Mouse (Mus musculus): Measurements from ENCODE around the gene Mks1.

GRCm38 (mm10) chr11:87879826-87880225 is 26.8 kb downstream of the Mks1 start:
- no peak for TF ChIP-seq POLR2A (IDR thresholded peaks at IDR 0.05; ENCODE audit: borderline replicate concordance, extremely low read depth, low read depth, low read length)
- no peak for TF ChIP-seq CTCF (IDR thresholded peaks at IDR 0.05; ENCODE audit: insufficient read depth, low read length)
